Mouse (Mus musculus): ENCODE data around the gene Npcd. TPM values are rescaled to one million over a fixed set of nuclear protein-coding genes. Genes with fewer than 3 reads are reported as not detected.

Npcd gene
- polyA plus RNA-seq, 1 experiment = 1.2 TPM

GRCm38 (mm10) chr15:79766586-79767071 is 67.4 kb downstream of the Npcd start:
- no peak overlapping the region for H3K27ac ChIP-seq (ENCODE audit: insufficient read depth, low read length)

DNA sequence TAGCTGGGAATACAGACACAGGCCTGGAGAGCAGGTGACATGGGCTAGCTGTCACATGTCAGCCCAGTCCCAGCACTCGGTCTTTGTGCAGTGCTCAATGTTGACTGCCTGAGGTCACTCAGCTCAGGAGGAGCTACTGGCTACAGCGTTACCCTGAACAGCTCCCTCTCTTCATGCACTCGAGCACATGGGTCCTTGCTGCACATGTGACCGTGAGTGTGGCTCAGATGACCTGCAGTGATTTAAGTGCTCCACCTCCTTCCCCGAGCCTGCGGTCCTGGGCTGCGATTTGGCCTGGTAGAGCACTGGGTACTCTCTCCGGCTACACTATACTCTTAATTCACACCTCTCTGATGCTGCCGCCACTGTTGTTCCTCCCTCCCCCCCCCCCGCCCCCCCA is 67.9 kb downstream of the Npcd start:
- no peaks in the 10 kb centered on the region for H3K9me3 ChIP-seq (replicated peaks; ENCODE audit: control insufficient read depth, insufficient read depth, low read length, poor library complexity, severe bottlenecking)
- no peaks in the 10 kb centered on the region for H3K27me3 ChIP-seq (ENCODE audit: control insufficient read depth, insufficient read depth, low read length, poor library complexity, severe bottlenecking)
- no peak overlapping the region for H3K4me3 ChIP-seq (ENCODE audit: low read depth, low read length)
- H3K36me3 ChIP-seq (ENCODE audit: control insufficient read depth, insufficient read depth, low read length, poor library complexity, severe bottlenecking) = no peaks in the 10 kb centered on the region
- TF ChIP-seq POLR2A (IDR thresholded peaks at IDR 0.05; ENCODE audit: insufficient read depth, low read length) (no peak), EP300 (IDR thresholded peaks at IDR 0.05; ENCODE audit: insufficient read depth, low read depth, low read length) (no peak), CTCF (IDR thresholded peaks at IDR 0.05; ENCODE audit: low read depth, low read length) (no peak)
- H3K4me1 ChIP-seq (ENCODE audit: control insufficient read depth, insufficient read depth, low read length) = no peaks in the 10 kb centered on the region
- no peak overlapping the region for H3K9ac ChIP-seq (ENCODE audit: low read depth, poor library complexity, severe bottlenecking)
- H3K27ac ChIP-seq (ENCODE audit: insufficient read depth, low read length) = no peak overlapping the region

More at GRCm38 (mm10) chr15:79766586-79767071, 67.4 kb downstream of the Npcd start:
- Histone ChIP-seq H3K36me3 (ENCODE audit: control insufficient read depth, insufficient read depth, low read length, poor library complexity, severe bottlenecking) (no peaks in the 10 kb centered on the region), H3K9ac (ENCODE audit: low read depth, poor library complexity, severe bottlenecking) (no peak overlapping the region), H3K27me3 (ENCODE audit: control insufficient read depth, insufficient read depth, low read length, poor library complexity, severe bottlenecking) (no peaks in the 10 kb centered on the region), H3K9me3 (replicated peaks; ENCODE audit: control insufficient read depth, insufficient read depth, low read length, poor library complexity, severe bottlenecking) (no peaks in the 10 kb centered on the region), H3K4me3 (ENCODE audit: low read depth, low read length) (no peak overlapping the region), H3K4me1 (ENCODE audit: control insufficient read depth, insufficient read depth, low read length) (no peaks in the 10 kb centered on the region)
- TF ChIP-seq EP300 (IDR thresholded peaks at IDR 0.05; ENCODE audit: insufficient read depth, low read depth, low read length) (no peak), CTCF (IDR thresholded peaks at IDR 0.05; ENCODE audit: low read depth, low read length) (no peak), POLR2A (IDR thresholded peaks at IDR 0.05; ENCODE audit: insufficient read depth, low read length) (no peak)

GRCm38 (mm10) chr15:79765361-79765760 is 68.7 kb downstream of the Npcd start:
- H3K9ac ChIP-seq (ENCODE audit: low read depth, poor library complexity, severe bottlenecking) = no peak overlapping the region
- no peaks in the 10 kb centered on the region for H3K9me3 ChIP-seq (replicated peaks; ENCODE audit: control insufficient read depth, insufficient read depth, low read length, poor library complexity, severe bottlenecking)
- H3K36me3 ChIP-seq (ENCODE audit: control insufficient read depth, insufficient read depth, low read length, poor library complexity, severe bottlenecking) = no peaks in the 10 kb centered on the region
- no peak overlapping the region for H3K27ac ChIP-seq (ENCODE audit: insufficient read depth, low read length)
- H3K4me3 ChIP-seq (ENCODE audit: low read depth, low read length) = no peak overlapping the region
- no peak for TF ChIP-seq EP300 (IDR thresholded peaks at IDR 0.05; ENCODE audit: insufficient read depth, low read depth, low read length)
- TF ChIP-seq POLR2A (IDR thresholded peaks at IDR 0.05; ENCODE audit: insufficient read depth, low read length) = no peak
- TF ChIP-seq CTCF (IDR thresholded peaks at IDR 0.05; ENCODE audit: low read depth, low read length) = no peak
- no peaks in the 10 kb centered on the region for H3K4me1 ChIP-seq (ENCODE audit: control insufficient read depth, insufficient read depth, low read length)
- no peaks in the 10 kb centered on the region for H3K27me3 ChIP-seq (ENCODE audit: control insufficient read depth, insufficient read depth, low read length, poor library complexity, severe bottlenecking)

- no peak overlapping the region for H3K4me3 ChIP-seq (ENCODE audit: low read depth, low read length)
- H3K27me3 ChIP-seq (ENCODE audit: control insufficient read depth, insufficient read depth, low read length, poor library complexity, severe bottlenecking) = no peaks in the 10 kb centered on the region
- H3K9ac ChIP-seq (ENCODE audit: low read depth, poor library complexity, severe bottlenecking) = no peak overlapping the region
- TF ChIP-seq EP300 (IDR thresholded peaks at IDR 0.05; ENCODE audit: insufficient read depth, low read depth, low read length) = no peak
- no peak for TF ChIP-seq POLR2A (IDR thresholded peaks at IDR 0.05; ENCODE audit: insufficient read depth, low read length)
- no peak for TF ChIP-seq CTCF (IDR thresholded peaks at IDR 0.05; ENCODE audit: low read depth, low read length)
- no peaks in the 10 kb centered on the region for H3K9me3 ChIP-seq (replicated peaks; ENCODE audit: control insufficient read depth, insufficient read depth, low read length, poor library complexity, severe bottlenecking)
- no peaks in the 10 kb centered on the region for H3K36me3 ChIP-seq (ENCODE audit: control insufficient read depth, insufficient read depth, low read length, poor library complexity, severe bottlenecking)
- H3K27ac ChIP-seq (ENCODE audit: insufficient read depth, low read length) = no peak overlapping the region
- no peaks in the 10 kb centered on the region for H3K4me1 ChIP-seq (ENCODE audit: control insufficient read depth, insufficient read depth, low read length)
Measured at GRCm38 (mm10) chr15:79764539-79765267, 69.3 kb downstream of the Npcd start.

GRCm38 (mm10) chr15:79763601-79764246 is 70.3 kb downstream of the Npcd start:
- Histone ChIP-seq H3K4me3 (ENCODE audit: low read depth, low read length) (no peak overlapping the region), H3K9me3 (replicated peaks; ENCODE audit: control insufficient read depth, insufficient read depth, low read length, poor library complexity, severe bottlenecking) (no peaks in the 10 kb centered on the region), H3K36me3 (ENCODE audit: control insufficient read depth, insufficient read depth, low read length, poor library complexity, severe bottlenecking) (no peaks in the 10 kb centered on the region), H3K27me3 (ENCODE audit: control insufficient read depth, insufficient read depth, low read length, poor library complexity, severe bottlenecking) (no peaks in the 10 kb centered on the region), H3K9ac (ENCODE audit: low read depth, poor library complexity, severe bottlenecking) (no peak overlapping the region), H3K27ac (ENCODE audit: insufficient read depth, low read length) (no peak overlapping the region), H3K4me1 (ENCODE audit: control insufficient read depth, insufficient read depth, low read length) (no peaks in the 10 kb centered on the region)
- TF ChIP-seq POLR2A (IDR thresholded peaks at IDR 0.05; ENCODE audit: insufficient read depth, low read length) (no peak), EP300 (IDR thresholded peaks at IDR 0.05; ENCODE audit: insufficient read depth, low read depth, low read length) (no peak), CTCF (IDR thresholded peaks at IDR 0.05; ENCODE audit: low read depth, low read length) (no peak)

GRCm38 (mm10) chr15:79763001-79763400 is 71.0 kb downstream of the Npcd start:
- Histone ChIP-seq H3K27me3 (ENCODE audit: control insufficient read depth, insufficient read depth, low read length, poor library complexity, severe bottlenecking) (no peaks in the 10 kb centered on the region), H3K36me3 (ENCODE audit: control insufficient read depth, insufficient read depth, low read length, poor library complexity, severe bottlenecking) (no peaks in the 10 kb centered on the region)
- TF ChIP-seq EP300 (IDR thresholded peaks at IDR 0.05; ENCODE audit: insufficient read depth, low read depth, low read length) (no peak), CTCF (IDR thresholded peaks at IDR 0.05; ENCODE audit: low read depth, low read length) (no peak), POLR2A (IDR thresholded peaks at IDR 0.05; ENCODE audit: insufficient read depth, low read length) (no peak)

More at GRCm38 (mm10) chr15:79763001-79763400, 71.0 kb downstream of the Npcd start:
- Histone ChIP-seq H3K4me3 (ENCODE audit: low read depth, low read length) (no peak overlapping the region), H3K9ac (ENCODE audit: low read depth, poor library complexity, severe bottlenecking) (no peak overlapping the region), H3K9me3 (replicated peaks; ENCODE audit: control insufficient read depth, insufficient read depth, low read length, poor library complexity, severe bottlenecking) (no peaks in the 10 kb centered on the region), H3K4me1 (ENCODE audit: control insufficient read depth, insufficient read depth, low read length) (no peaks in the 10 kb centered on the region), H3K27ac (ENCODE audit: insufficient read depth, low read length) (no peak overlapping the region)
